ENCODE assay signal across 8 mouse cellular contexts in genomic region chr9:107626158-107626843, GRCm38 (mm10). TPM values are rescaled to one million over a fixed set of nuclear protein-coding genes. Genes with fewer than 3 reads are reported as not detected.
DNase-seq lines count a peak whose midpoint lies in the region; ATAC-seq and TF ChIP-seq lines count a peak whose summit lies in the region.

No protein-coding gene starts in this region.

- TF ChIP-seq POLR2A in cerebellum, adult 2 months (IDR thresholded peaks at IDR 0.05; ENCODE audit: borderline replicate concordance, insufficient read depth, low read length), result no peak
- TF ChIP-seq POLR2A in testis, adult 2 months (IDR thresholded peaks at IDR 0.05; ENCODE audit: control insufficient read depth, low read depth, low read length), result no peak

- H3K27me3 ChIP-seq in cerebellum, adult 2 months (ENCODE audit: control insufficient read depth, insufficient read depth, low read length), result no peaks in the 10 kb centered on the region
- H3K27me3 ChIP-seq in testis, adult 2 months (ENCODE audit: control insufficient read depth, insufficient read depth, low read length), result no peaks in the 10 kb centered on the region
- no peaks in the 10 kb centered on the region for H3K27me3 ChIP-seq in limb, embryonic 13.5 days
- no peaks in the 10 kb centered on the region for H3K27me3 ChIP-seq in neural tube, embryonic 14.5 days (ENCODE audit: control insufficient read depth, insufficient read depth, low read length)

- peak overlapping the region; percentile 72 for H3K27ac ChIP-seq in cerebellum, adult 2 months (ENCODE audit: insufficient read depth, low read length)
- H3K27ac ChIP-seq in testis, adult 2 months (ENCODE audit: control insufficient read depth, insufficient read depth, low read depth, low read length), result 0 out of 2 replicates have a peak overlapping the region, but pooled peaks have one; percentile 26
- peak overlapping the region; percentile 93 for H3K27ac ChIP-seq in limb, embryonic 13.5 days
- H3K27ac ChIP-seq in neural tube, embryonic 14.5 days (ENCODE audit: low read depth, low read length), result peak overlapping the region; percentile 91

- H3K36me3 ChIP-seq in testis, adult 2 months (ENCODE audit: control insufficient read depth, insufficient read depth, low read length), result no peaks in the 10 kb centered on the region
- peaks cover 58% of the 10 kb centered on the region for H3K36me3 ChIP-seq in limb, embryonic 13.5 days
- H3K36me3 ChIP-seq in neural tube, embryonic 14.5 days (ENCODE audit: control insufficient read depth, insufficient read depth, low read length), result no peaks in the 10 kb centered on the region

- 26% methylated on average over 15 of the region's 15 CpGs for WGBS in cerebellum, adult 2 months
- 43% methylated on average over 14 of the region's 15 CpGs for WGBS in limb, embryonic 13.5 days
- 28% methylated on average over 13 of the region's 15 CpGs for WGBS in neural tube, embryonic 14.5 days

- peak overlapping the region; percentile 100 for H3K4me2 ChIP-seq in limb, embryonic 13.5 days (replicated peaks)
- H3K4me2 ChIP-seq in neural tube, embryonic 14.5 days (ENCODE audit: low read depth, low read length), result peak overlapping the region; percentile 23

- DNase-seq in cerebellum, adult 2 months, result no peak
- DNase-seq in cerebellum, postnatal 10 days, result no peak
- no peak for DNase-seq in testis, postnatal 14 days (ENCODE audit: low spot score)
- DNase-seq in adrenal gland, postnatal 10 days, result no peak
- no peak for DNase-seq in testis, postnatal 10 days (ENCODE audit: low spot score)

- no peak; the same call in 1 of the 2 replicates for ATAC-seq in limb, embryonic 13.5 days (ENCODE audit: low FRiP score, low read depth)
- peak; percentile 31; the same call in 1 of the 2 replicates for ATAC-seq in neural tube, embryonic 14.5 days (ENCODE audit: low read depth)

- no peaks in the 10 kb centered on the region for H3K9me3 ChIP-seq in limb, embryonic 13.5 days
- no peaks in the 10 kb centered on the region for H3K9me3 ChIP-seq in neural tube, embryonic 14.5 days (ENCODE audit: control insufficient read depth, low read length)

- peak overlapping the region; percentile 46 for H3K9ac ChIP-seq in limb, embryonic 13.5 days
- H3K9ac ChIP-seq in neural tube, embryonic 14.5 days (replicated peaks; ENCODE audit: low read depth, low read length), result peak overlapping the region; percentile 48

- H3K4me1 ChIP-seq in cerebellum, adult 2 months (ENCODE audit: control insufficient read depth, insufficient read depth, low read length), result peaks cover 46% of the 10 kb centered on the region
- H3K4me1 ChIP-seq in testis, adult 2 months (ENCODE audit: control insufficient read depth, insufficient read depth, low read length), result peaks cover 25% of the 10 kb centered on the region
- peaks cover 59% of the 10 kb centered on the region for H3K4me1 ChIP-seq in limb, embryonic 13.5 days
- H3K4me1 ChIP-seq in neural tube, embryonic 14.5 days (ENCODE audit: control insufficient read depth, insufficient read depth, low read length), result peaks cover 54% of the 10 kb centered on the region

- TF ChIP-seq CTCF in cerebellum, adult 2 months (IDR thresholded peaks at IDR 0.05; ENCODE audit: borderline replicate concordance, insufficient read depth, low read depth, low read length), result 0 out of 2 replicates have a peak, but pooled peaks have one; percentile 1
- TF ChIP-seq CTCF in testis, adult 2 months (IDR thresholded peaks at IDR 0.05; ENCODE audit: control insufficient read depth, insufficient read depth, insufficient replicate concordance, low read depth, low read length), result no peak

- H3K4me3 ChIP-seq in cerebellum, adult 2 months (replicated peaks; ENCODE audit: insufficient read depth, low read depth, low read length), result peak overlapping the region; percentile 31
- no peak overlapping the region for H3K4me3 ChIP-seq in testis, adult 2 months (ENCODE audit: control insufficient read depth, low read depth, low read length)
- H3K4me3 ChIP-seq in limb, embryonic 13.5 days, result peak overlapping the region; percentile 2; the same call in 1 of the 2 replicates
- no peak overlapping the region for H3K4me3 ChIP-seq in neural tube, embryonic 14.5 days (ENCODE audit: low read depth, low read length)

RNA-seq across cellular contexts. Expression of gene Gnai2, which starts 8.9 kb away (rescaled TPM):
- 273 and 301 TPM in 2 replicates for polyA plus RNA-seq in cerebellum, adult 2 months (2012; rRNA removed)
- 87.7 and 103 TPM in 2 replicates for polyA plus RNA-seq in testis, adult 2 months (2012; rRNA removed)
- polyA plus RNA-seq in limb, embryonic 13.5 days (2015; fragmentation: Nextera tagmentation; extraction: Ambion mirVana), result 383 and 392 TPM in 2 replicates
- 234 and 258 TPM in 2 replicates for polyA plus RNA-seq in neural tube, embryonic 14.5 days (2014; fragmentation: Nextera tagmentation; extraction: Ambion mirVana)
- total RNA-seq in adrenal gland, postnatal 10 days (2021), result 100 to 1,000 TPM; 292 to 327 TPM

RNA-seq across cellular contexts. Expression of gene Sema3b, which starts 17.3 kb away (rescaled TPM):
- polyA plus RNA-seq in cerebellum, adult 2 months (2012; rRNA removed), result 3.9 and 6.4 TPM in 2 replicates
- 2.1 and 4.1 TPM in 2 replicates for polyA plus RNA-seq in testis, adult 2 months (2012; rRNA removed)
- 8.0 and 8.6 TPM in 2 replicates for polyA plus RNA-seq in limb, embryonic 13.5 days (2015; fragmentation: Nextera tagmentation; extraction: Ambion mirVana)
- polyA plus RNA-seq in neural tube, embryonic 14.5 days (2014; fragmentation: Nextera tagmentation; extraction: Ambion mirVana), result 2.8 and 5.3 TPM in 2 replicates
- 10 to 100 TPM in 1 of 2 experiments, 1 to 10 TPM in 1; 9.5 to 13.2 TPM for total RNA-seq in adrenal gland, postnatal 10 days (2021)

RNA-seq across cellular contexts. Expression of gene Ifrd2, which starts 38.9 kb away (rescaled TPM):
- 20.2 and 23.4 TPM in 2 replicates for polyA plus RNA-seq in cerebellum, adult 2 months (2012; rRNA removed)
- 16.4 and 20.5 TPM in 2 replicates for polyA plus RNA-seq in testis, adult 2 months (2012; rRNA removed)
- polyA plus RNA-seq in limb, embryonic 13.5 days (2015; fragmentation: Nextera tagmentation; extraction: Ambion mirVana), result 44.3 and 49.5 TPM in 2 replicates
- 15.0 and 17.8 TPM in 2 replicates for polyA plus RNA-seq in neural tube, embryonic 14.5 days (2014; fragmentation: Nextera tagmentation; extraction: Ambion mirVana)
- 10 to 100 TPM; 37.4 to 40.9 TPM for total RNA-seq in adrenal gland, postnatal 10 days (2021)

RNA-seq across cellular contexts. Expression of gene Slc38a3, which starts 43.0 kb away (rescaled TPM):
- 145 and 152 TPM in 2 replicates for polyA plus RNA-seq in cerebellum, adult 2 months (2012; rRNA removed)
- polyA plus RNA-seq in testis, adult 2 months (2012; rRNA removed), result 0.10 and 0.32 TPM in 2 replicates
- polyA plus RNA-seq in limb, embryonic 13.5 days (2015; fragmentation: Nextera tagmentation; extraction: Ambion mirVana), result 4.3 and 5.3 TPM in 2 replicates
- 31.3 and 36.6 TPM in 2 replicates for polyA plus RNA-seq in neural tube, embryonic 14.5 days (2014; fragmentation: Nextera tagmentation; extraction: Ambion mirVana)
- total RNA-seq in adrenal gland, postnatal 10 days (2021), result 10 to 100 TPM; 42.0 to 95.1 TPM

RNA-seq across cellular contexts. Expression of gene Hyal3, which starts 45.7 kb away (rescaled TPM):
- polyA plus RNA-seq in cerebellum, adult 2 months (2012; rRNA removed), result 1.1 TPM in 2 replicates
- polyA plus RNA-seq in testis, adult 2 months (2012; rRNA removed), result 1.6 and 1.8 TPM in 2 replicates
- polyA plus RNA-seq in limb, embryonic 13.5 days (2015; fragmentation: Nextera tagmentation; extraction: Ambion mirVana), result 1.5 and 1.7 TPM in 2 replicates
- polyA plus RNA-seq in neural tube, embryonic 14.5 days (2014; fragmentation: Nextera tagmentation; extraction: Ambion mirVana), result 1.5 and 2.1 TPM in 2 replicates
- total RNA-seq in adrenal gland, postnatal 10 days (2021), result 1 to 10 TPM; 1.0 to 1.2 TPM

Comparison
In these comparisons a context has a peak if more than half of its experiments do, and no peak if none do; other contexts are left out.
1. H3K27ac ChIP-seq: peak in every context shown above with its lines; median percentile 93 in limb, embryonic 13.5 days; 91 in neural tube, embryonic 14.5 days; 72 in cerebellum, adult 2 months; 26 in testis, adult 2 months.
2. H3K4me3 ChIP-seq: peak in cerebellum, adult 2 months (single experiment) and limb, embryonic 13.5 days (single experiment); none in testis, adult 2 months (single experiment) and neural tube, embryonic 14.5 days (single experiment).